ENCODE assay signal across 9 mouse cellular contexts in the genomic region with DNA sequence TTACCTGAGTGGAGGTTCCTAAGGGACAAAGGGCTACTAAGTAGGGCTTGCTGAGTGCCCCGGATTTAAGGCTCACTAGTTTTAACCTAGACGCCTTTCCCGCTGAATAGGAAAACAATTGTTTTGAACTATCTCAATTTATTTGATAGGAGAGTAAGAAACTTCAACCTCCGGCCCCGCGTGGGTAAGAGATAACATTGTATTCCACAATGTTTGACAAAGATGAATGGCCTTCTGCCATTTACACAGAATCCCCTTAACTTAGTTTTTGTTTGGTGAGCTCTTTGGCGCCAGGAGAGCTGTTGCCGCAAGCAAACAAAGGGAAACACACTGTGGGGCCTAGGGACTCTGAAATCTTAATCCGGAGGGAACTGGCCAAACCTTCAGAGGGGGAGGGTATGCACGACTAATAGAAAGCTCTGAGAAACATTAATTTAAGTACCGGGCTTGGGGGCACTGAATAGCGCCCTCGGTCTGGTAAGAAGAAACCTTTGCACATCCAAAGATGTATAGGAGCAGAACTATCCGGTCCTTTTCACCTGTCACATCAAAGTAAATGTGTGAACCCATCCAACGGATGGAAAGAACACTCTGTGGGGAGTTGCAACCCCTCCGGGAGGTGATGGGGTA. TPM values are rescaled to one million over a fixed set of nuclear protein-coding genes. Genes with fewer than 3 reads are reported as not detected.
A peak's percentile ranks its signal among the peaks of the same experiment; 100 is the strongest.
DNase-seq lines count a peak whose midpoint lies in the region; ATAC-seq and TF ChIP-seq lines count a peak whose summit lies in the region.
"Had no signal": no experiment of that assay in that cellular context is flagged by ENCODE, and none has a peak within 500 bp of the region (broad histone marks: within the 10 kb centered on the region; RNA-seq: fewer than 3 reads in every experiment).

No protein-coding gene starts in this region.

- no peak for TF ChIP-seq POLR2A in bone marrow, adult 2 months (IDR thresholded peaks at IDR 0.05; ENCODE audit: borderline replicate concordance, control insufficient read depth, low read depth, low read length)

- no peak for ATAC-seq in heart, embryonic 14.5 days (ENCODE audit: insufficient number of reproducible peaks, insufficient read depth, low FRiP score, low read depth)
- no peak for ATAC-seq in heart, embryonic 16.5 days (replicated peaks; ENCODE audit: extremely low read depth, insufficient read depth, low FRiP score)
- ATAC-seq in megakaryocyte-erythroid progenitor cell, adult 5-6 weeks (replicated peaks; ENCODE audit: low FRiP score, low TSS enrichment, poor library complexity, severe bottlenecking) = peak; percentile 8; the same call in 1 of the 2 replicates

- 11% methylated on average over 16 of the region's 16 CpGs for WGBS in heart, embryonic 14.5 days
- 31% methylated on average over 16 of the region's 16 CpGs for WGBS in bone marrow, adult 2 months
- WGBS in heart, embryonic 16.5 days = 14% methylated on average over 16 of the region's 16 CpGs

- peak overlapping the region; percentile 73 for H3K4me3 ChIP-seq in heart, embryonic 14.5 days (ENCODE audit: control insufficient read depth in 1 of 2, insufficient read depth in 1 of 2, low read depth in 1 of 2, low read length in 2 of 2)
- H3K4me3 ChIP-seq in bone marrow, adult 2 months (replicated peaks; ENCODE audit: control insufficient read depth, low read depth, low read length) = peak overlapping the region; percentile 77
- H3K4me3 ChIP-seq in heart, embryonic 16.5 days (ENCODE audit: low read length) = peak overlapping the region; percentile 74

- peak overlapping the region; percentile 99 for H3K4me2 ChIP-seq in heart, embryonic 14.5 days (ENCODE audit: low read length)
- H3K4me2 ChIP-seq in heart, embryonic 16.5 days (ENCODE audit: low read depth, low read length) = peak overlapping the region; percentile 98

- H3K9ac ChIP-seq in heart, embryonic 14.5 days (ENCODE audit: low read length) = peak overlapping the region; percentile 71
- peak overlapping the region; percentile 70; the same call in 1 of the 2 replicates for H3K9ac ChIP-seq in heart, embryonic 16.5 days (ENCODE audit: low read length)

- H3K27ac ChIP-seq in heart, embryonic 14.5 days (replicated peaks in 1 of 2; ENCODE audit: control insufficient read depth in 1 of 2, insufficient read depth in 1 of 2, low read depth in 2 of 2, low read length in 2 of 2) = no peak overlapping the region
- peak overlapping the region; percentile 89 for H3K27ac ChIP-seq in bone marrow, adult 2 months (ENCODE audit: control insufficient read depth, insufficient read depth, low read depth, low read length, poor library complexity)
- peak overlapping the region; percentile 35; the same call in 1 of the 2 replicates for H3K27ac ChIP-seq in heart, embryonic 16.5 days (ENCODE audit: low read length)

- peaks cover 0 to 4% of the 10 kb centered on the region in 2 experiments; a peak in 1 of 4 replicates for H3K4me1 ChIP-seq in heart, embryonic 14.5 days (ENCODE audit: control insufficient read depth in 2 of 2, insufficient read depth in 2 of 2, low read length in 2 of 2)
- H3K4me1 ChIP-seq in bone marrow, adult 2 months (ENCODE audit: control insufficient read depth, insufficient read depth, low read length) = peaks cover 5% of the 10 kb centered on the region; the same call in 1 of the 2 replicates
- peaks cover 4% of the 10 kb centered on the region for H3K4me1 ChIP-seq in heart, embryonic 16.5 days (ENCODE audit: control insufficient read depth, insufficient read depth, low read length)

- TF ChIP-seq CTCF in bone marrow, adult 2 months (IDR thresholded peaks at IDR 0.05; ENCODE audit: control insufficient read depth, insufficient read depth, low read length) = no peak

- no peaks in the 10 kb centered on the region for H3K9me3 ChIP-seq in heart, embryonic 14.5 days (ENCODE audit: control insufficient read depth, low read length)
- H3K9me3 ChIP-seq in heart, embryonic 16.5 days (replicated peaks; ENCODE audit: control insufficient read depth, low read length) = no peaks in the 10 kb centered on the region

- no peak for DNase-seq in heart, postnatal 4 days
- no peak for DNase-seq in gastrocnemius, postnatal 4 days (ENCODE audit: low spot score in 2 of 2)
- DNase-seq in ovary, postnatal 14 days (ENCODE audit: low spot score) = no peak
- DNase-seq in c-Kit-positive CD71-positive TER-119-positive erythroid progenitor cells, embryonic 14.5 days (ENCODE audit: low spot score) = no peak

- no peaks in the 10 kb centered on the region for H3K36me3 ChIP-seq in heart, embryonic 14.5 days (ENCODE audit: control insufficient read depth, insufficient read depth, low read length)
- H3K36me3 ChIP-seq in heart, embryonic 16.5 days (ENCODE audit: control insufficient read depth, insufficient read depth) = no peaks in the 10 kb centered on the region

- H3K27me3 ChIP-seq in heart, embryonic 14.5 days (ENCODE audit: control insufficient read depth, insufficient read depth, low read length) = no peaks in the 10 kb centered on the region; the same call in 1 of the 2 replicates
- H3K27me3 ChIP-seq in heart, embryonic 16.5 days (ENCODE audit: control insufficient read depth, insufficient read depth, low read length) = 0 out of 2 replicates have a peak, but pooled peaks cover 5% of the 10 kb centered on the region

RNA-seq across cellular contexts. Expression of gene Gm17509, which starts 0.9 kb away (rescaled TPM):
- not detected in 2 replicates for polyA plus RNA-seq in heart, embryonic 14.5 days (2014; fragmentation: Nextera tagmentation; extraction: Ambion mirVana)
- total RNA-seq in heart, postnatal 4 days (2021) = not detected
- not detected in 2 replicates for polyA plus RNA-seq in bone marrow, adult 2 months (2011; ENCODE audit: insufficient read depth, insufficient read length, low replicate concordance, missing spikeins)
- 0.12 TPM in 1 of 2 replicates, not detected in the other for polyA plus RNA-seq in heart, embryonic 16.5 days (2015; fragmentation: Nextera tagmentation; extraction: Ambion mirVana)
- not detected in 2 replicates for total RNA-seq in megakaryocyte-erythroid progenitor cell, adult 5-6 weeks (2014; fragmentation: Nextera tagmentation)
- total RNA-seq in megakaryocyte-erythroid progenitor cell, adult 5-6 weeks (2017) = 0.65 TPM in 1 of 2 replicates, not detected in the other
- not detected for total RNA-seq in gastrocnemius, postnatal 4 days (2021)
- total RNA-seq: MEL had no signal

RNA-seq across cellular contexts. Expression of gene Emb, which starts 11.7 kb away (rescaled TPM):
- polyA plus RNA-seq in heart, embryonic 14.5 days (2014; fragmentation: Nextera tagmentation; extraction: Ambion mirVana) = 6.6 and 8.4 TPM in 2 replicates
- total RNA-seq in heart, postnatal 4 days (2021) = 10 to 100 TPM; 14.3 to 14.7 TPM
- 14.1 and 40.9 TPM in 2 replicates for polyA plus RNA-seq in bone marrow, adult 2 months (2011; ENCODE audit: insufficient read depth, insufficient read length, low replicate concordance, missing spikeins)
- 8.4 and 16.0 TPM in 2 replicates for polyA plus RNA-seq in heart, embryonic 16.5 days (2015; fragmentation: Nextera tagmentation; extraction: Ambion mirVana)
- total RNA-seq in megakaryocyte-erythroid progenitor cell, adult 5-6 weeks (2014; fragmentation: Nextera tagmentation) = 3.2 and 9.8 TPM in 2 replicates
- 8.6 and 12.8 TPM in 2 replicates for total RNA-seq in megakaryocyte-erythroid progenitor cell, adult 5-6 weeks (2017)
- 10 to 100 TPM; 19.3 to 19.5 TPM for total RNA-seq in gastrocnemius, postnatal 4 days (2021)

Comparison
In these comparisons a context has a peak if more than half of its experiments do, and no peak if none do; other contexts are left out.
1. H3K27ac ChIP-seq: peak in bone marrow, adult 2 months (single experiment) and heart, embryonic 16.5 days (single experiment); none in heart, embryonic 14.5 days (0 of 2).
2. Peak in every context shown above with its lines, with median percentiles within 50 percentile points of each other: H3K4me3 ChIP-seq.